Mouse (Mus musculus) MEL (cell line): ENCODE data around the gene BC035947. TPM values are rescaled to one million over a fixed set of nuclear protein-coding genes. Genes with fewer than 3 reads are reported as not detected.

Experiments used
- DNase-seq: peaks from one replicate; pipeline ENCODE4 v3.0.0; 2011; ENCODE audit warnings: low read depth, low spot score
- H3K27ac ChIP-seq: 2 replicates; pipeline ENCODE4 v1.5.1; 2012; ENCODE audit warnings: low read depth, mild to moderate bottlenecking, control low read depth, low read length, moderate library complexity; ENCODE audit not compliant: control insufficient read depth
- H3K27me3 ChIP-seq, 2 experiments: fragments of 150-350 bp in 1 of 2; sonication (generic) in 1 of 2; 2 replicates each; pipeline ENCODE4 v1.6.1; 2012; ENCODE audit warnings: low read length in 2 of 2, mild to moderate bottlenecking in 2 of 2, improper control_type of control experiment in 1 of 2, moderate library complexity in 1 of 2; ENCODE audit not compliant: insufficient read depth in 2 of 2, control insufficient read depth in 1 of 2
- H3K36me3 ChIP-seq, 2 experiments: 2 replicates each; pipeline ENCODE4 v1.6.1; 2012 to 2014; ENCODE audit warnings: low read length in 2 of 2, improper control_type of control experiment in 1 of 2, inconsistent platforms in 1 of 2, mild to moderate bottlenecking in 1 of 2; ENCODE audit not compliant: insufficient read depth in 2 of 2, control insufficient read depth in 1 of 2
- H3K4me1 ChIP-seq, 2 experiments: fragments of 150-350 bp in 1 of 2; sonication (generic) in 1 of 2; 2 replicates each; pipeline ENCODE4 v1.6.1; 2012; ENCODE audit warnings: low read length in 2 of 2, improper control_type of control experiment in 1 of 2, mild to moderate bottlenecking in 1 of 2; ENCODE audit not compliant: insufficient read depth in 2 of 2, control insufficient read depth in 1 of 2
- H3K4me3 ChIP-seq, 2 experiments: fragments of 150-350 bp in 1 of 2; sonication (generic) in 1 of 2; 2 replicates each; pipeline ENCODE4 v1.5.1; 2012; ENCODE audit warnings: low read depth in 2 of 2, low read length in 2 of 2, mild to moderate bottlenecking in 2 of 2, moderate library complexity in 2 of 2, control low read depth in 1 of 2, improper control_type of control experiment in 1 of 2; ENCODE audit not compliant: control insufficient read depth in 1 of 2, insufficient read depth in 1 of 2
- H3K79me2 ChIP-seq: 2 replicates; pipeline ENCODE4 v1.6.1; 2012; ENCODE audit warnings: mild to moderate bottlenecking, low read length, moderate library complexity; ENCODE audit not compliant: control insufficient read depth, poor library complexity, insufficient read depth
- H3K9ac ChIP-seq: 2 replicates; pipeline ENCODE4 v1.6.1; 2012; ENCODE audit warnings: low read depth, mild to moderate bottlenecking, control low read depth, low read length, moderate library complexity; ENCODE audit not compliant: control insufficient read depth, poor library complexity, severe bottlenecking
- H3K9me3 ChIP-seq: fragments of 150-350 bp; sonication (generic); replicated peaks from 2 replicates; pipeline ENCODE4 v1.6.1; 2012; ENCODE audit warnings: mild to moderate bottlenecking, low read length, improper control_type of control experiment, moderate library complexity; ENCODE audit not compliant: insufficient read depth
- BHLHE40 ChIP-seq: IDR thresholded peaks from 2 replicates; pipeline ENCODE4 v1.6.1; 2012; ENCODE audit warnings: low read depth, mild to moderate bottlenecking, inconsistent platforms, low read length, improper control_type of control experiment, borderline replicate concordance
- CHD2 ChIP-seq: IDR thresholded peaks from 2 replicates; pipeline ENCODE4 v1.6.1; 2011; ENCODE audit warnings: low read length, improper control_type of control experiment
- CTCF ChIP-seq, 3 experiments: IDR thresholded peaks in 2 of 3; conservative IDR thresholded peaks in 1 of 3; 2 replicates each; pipeline ENCODE4 v1.5.1; 2011 to 2012; ENCODE audit warnings: low read length in 3 of 3, low read depth in 2 of 3, mild to moderate bottlenecking in 2 of 3, improper control_type of control experiment in 1 of 3, inconsistent platforms in 1 of 3, mixed read lengths in 1 of 3, moderate library complexity in 1 of 3; ENCODE audit not compliant: control insufficient read depth in 1 of 3, insufficient read depth in 1 of 3, poor library complexity in 1 of 3, severe bottlenecking in 1 of 3
- E2F4 ChIP-seq: IDR thresholded peaks from 2 replicates; pipeline ENCODE4 v1.6.1; 2011; ENCODE audit warnings: low read depth, low read length, improper control_type of control experiment, borderline replicate concordance
- ETS1 ChIP-seq: IDR thresholded peaks from 2 replicates; pipeline ENCODE4 v1.6.1; 2012; ENCODE audit warnings: low read depth, mild to moderate bottlenecking, inconsistent platforms, low read length, improper control_type of control experiment, moderate library complexity
- GABPA ChIP-seq: IDR thresholded peaks from 2 replicates; pipeline ENCODE4 v1.6.1; 2012; ENCODE audit warnings: low read depth, mild to moderate bottlenecking, inconsistent platforms, low read length, improper control_type of control experiment, moderate library complexity
- MAFK ChIP-seq: IDR thresholded peaks from 2 replicates; pipeline ENCODE4 v1.6.1; 2011; ENCODE audit warnings: low read depth, mild to moderate bottlenecking, low read length, improper control_type of control experiment, borderline replicate concordance
- MXI1 ChIP-seq: IDR thresholded peaks from 2 replicates; pipeline ENCODE4 v1.6.1; 2011; ENCODE audit warnings: mild to moderate bottlenecking, low read depth, low read length, improper control_type of control experiment
- MYC ChIP-seq: IDR thresholded peaks from 2 replicates; pipeline ENCODE4 v1.6.1; 2011; ENCODE audit warnings: low read depth, mild to moderate bottlenecking, low read length, improper control_type of control experiment, moderate library complexity
- NRF1 ChIP-seq: IDR thresholded peaks from 2 replicates; pipeline ENCODE4 v1.6.1; 2014; ENCODE audit warnings: low read depth, mild to moderate bottlenecking, inconsistent platforms, low read length, improper control_type of control experiment, moderate library complexity; ENCODE audit not compliant: poor library complexity, insufficient read depth, severe bottlenecking
- POLR2A ChIP-seq, 2 experiments: IDR thresholded peaks; 2 replicates each; pipeline ENCODE4 v1.6.1; 2011 to 2012; ENCODE audit warnings: low read length in 2 of 2, mild to moderate bottlenecking in 2 of 2, control low read depth in 1 of 2, improper control_type of control experiment in 1 of 2, low read depth in 1 of 2, moderate library complexity in 1 of 2; ENCODE audit not compliant: control insufficient read depth in 1 of 2, insufficient read depth in 1 of 2, poor library complexity in 1 of 2
- POLR2AphosphoS2 ChIP-seq: IDR thresholded peaks from 2 replicates; pipeline ENCODE4 v1.6.1; 2011; ENCODE audit warnings: low read length, improper control_type of control experiment
- SIN3A ChIP-seq: IDR thresholded peaks from 2 replicates; pipeline ENCODE4 v1.6.1; 2012; ENCODE audit warnings: low read length, improper control_type of control experiment, inconsistent platforms
- TAL1 ChIP-seq: IDR thresholded peaks from 2 replicates; pipeline ENCODE4 v1.6.1; 2012; ENCODE audit warnings: mild to moderate bottlenecking, inconsistent platforms, low read length, moderate library complexity, mixed read lengths
- TBP ChIP-seq: IDR thresholded peaks from 2 replicates; pipeline ENCODE4 v1.8.0; 2011; ENCODE audit warnings: low read depth, low read length, improper control_type of control experiment
- TCF12 ChIP-seq: IDR thresholded peaks from 2 replicates; pipeline ENCODE4 v1.6.1; 2014; ENCODE audit warnings: low read depth, mild to moderate bottlenecking, inconsistent platforms, low read length, improper control_type of control experiment, moderate library complexity
- UBTF ChIP-seq: IDR thresholded peaks from 2 replicates; pipeline ENCODE4 v1.6.1; 2012; ENCODE audit warnings: low read depth, mild to moderate bottlenecking, inconsistent platforms, low read length, improper control_type of control experiment, moderate library complexity, borderline replicate concordance; ENCODE audit not compliant: insufficient read depth
- USF2 ChIP-seq, 2 experiments: IDR thresholded peaks; 2 replicates each; pipeline ENCODE4 v1.6.1; 2011 to 2012; ENCODE audit warnings: improper control_type of control experiment in 2 of 2, low read length in 2 of 2, borderline replicate concordance in 1 of 2, inconsistent platforms in 1 of 2, low read depth in 1 of 2, mild to moderate bottlenecking in 1 of 2; ENCODE audit not compliant: insufficient read depth in 1 of 2
- ZC3H11A ChIP-seq: IDR thresholded peaks from 2 replicates; pipeline ENCODE4 v1.6.1; 2012; ENCODE audit warnings: low read depth, mild to moderate bottlenecking, inconsistent platforms, low read length, improper control_type of control experiment
- ZMIZ1 ChIP-seq: IDR thresholded peaks from 2 replicates; pipeline ENCODE4 v1.6.1; 2012; ENCODE audit warnings: low read depth, mild to moderate bottlenecking, inconsistent platforms, low read length, improper control_type of control experiment, moderate library complexity
- polyA plus RNA-seq, 2 experiments: library from polyadenylated mRNA; stranded (reverse) in 1 of 2; unstranded in 1 of 2; fragments of >175 nt in 1 of 2; fragments of >200 nt in 1 of 2; gene quantifications; 2 replicates each; pipeline versions ENCODE4 v1.2.1 to v1.2.4; 2012; ENCODE audit warnings: low replicate concordance in 2 of 2, low read depth in 1 of 2; ENCODE audit not compliant: insufficient read length in 2 of 2, insufficient read depth in 1 of 2, missing spikeins in 1 of 2
- total RNA-seq: library from RNA; depleted of rRNA; stranded (reverse); fragments of 300-350 nt; gene quantifications from 2 replicates; pipeline ENCODE4 v1.2.3, GENCODE M21; 2012

Gene BC035947
- total and polyA plus RNA-seq, 3 experiments, result not detected

DNA sequence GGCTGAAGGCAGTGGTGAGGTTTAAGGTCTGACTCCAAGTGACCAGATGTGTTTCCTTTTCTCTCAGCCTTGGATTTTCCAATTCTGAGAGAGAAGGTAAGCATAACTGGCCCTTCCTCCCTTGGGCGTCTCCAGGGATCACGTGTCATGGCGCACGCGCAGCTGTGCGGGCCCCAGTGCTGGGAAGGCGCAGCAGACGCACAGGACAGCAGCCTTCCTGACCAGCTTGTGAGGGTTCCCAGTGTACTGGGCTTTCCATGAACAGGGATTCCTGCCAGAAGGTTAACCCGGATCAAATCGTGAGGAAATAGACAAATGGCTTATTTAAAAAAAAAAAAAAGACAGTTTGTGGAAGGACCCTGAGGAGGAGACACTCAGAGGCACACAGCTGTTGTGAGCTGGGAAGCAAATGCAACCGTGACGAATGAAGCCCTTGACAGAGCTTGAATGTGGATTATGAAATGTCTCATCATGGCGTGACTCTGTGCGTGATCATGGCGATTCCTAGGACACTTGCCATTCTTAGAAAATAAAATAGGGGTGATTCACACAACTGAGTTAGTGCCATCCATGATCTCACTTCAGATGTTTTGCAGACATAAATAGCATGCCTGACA, 20.3 kb upstream of the BC035947 start:
- no peak overlapping the region for H3K9ac ChIP-seq
- no peak overlapping the region for H3K27ac ChIP-seq
- no peaks in the 10 kb centered on the region for H3K9me3 ChIP-seq
- H3K4me3 ChIP-seq, result no peak overlapping the region
- DNase-seq, result no peak
- H3K4me1 ChIP-seq, result peaks cover 0 to 4% of the 10 kb centered on the region in 2 experiments; a peak in 2 of 4 replicates
- no peaks in the 10 kb centered on the region for H3K27me3 ChIP-seq
- H3K79me2 ChIP-seq, result no peaks in the 10 kb centered on the region
- H3K36me3 ChIP-seq, result no peaks in the 10 kb centered on the region
- TF ChIP-seq NRF1 (no peak), CHD2 (no peak), SIN3A (no peak), POLR2AphosphoS2 (no peak), ETS1 (no peak), TCF12 (no peak), POLR2A (IDR thresholded peaks at IDR 0.05; ENCODE audit: control insufficient read depth in 1 of 2, insufficient read depth in 1 of 2, low read depth in 1 of 2, low read length in 2 of 2, poor library complexity in 1 of 2) (no peak), TBP (no peak), BHLHE40 (no peak), ZC3H11A (no peak), TAL1 (no peak), ZMIZ1 (no peak), USF2 (IDR thresholded peaks at IDR 0.05; ENCODE audit: borderline replicate concordance in 1 of 2, insufficient read depth in 1 of 2, low read depth in 1 of 2, low read length in 2 of 2) (no peak), UBTF (no peak), MYC (no peak), CTCF (IDR thresholded peaks at IDR 0.05 in 2 of 3, conservative IDR thresholded peaks at IDR 0.05 in 1 of 3; ENCODE audit: control insufficient read depth in 1 of 3, insufficient read depth in 1 of 3, low read depth in 2 of 3, low read length in 3 of 3, poor library complexity in 1 of 3, severe bottlenecking in 1 of 3) (no peak), E2F4 (no peak), GABPA (no peak), MAFK (no peak), MXI1 (no peak)
